Mouse (Mus musculus): ENCODE data around the gene Socs7.

- TF ChIP-seq CTCF (IDR thresholded peaks at IDR 0.05; ENCODE audit: low read depth, low read length) (no peak), POLR2A (IDR thresholded peaks at IDR 0.05; ENCODE audit: extremely low read depth, insufficient read depth, low read length) (no peak)
These were observed 54.3 kb downstream of the Socs7 start for GRCm38 (mm10) chr11:97416637-97417035.

Measured in liver, adult 2 months (tissue).